Mouse (Mus musculus): ENCODE results near the gene Trp53i13.
"Not testable (repeated sequence)": the region's sequence is repeated elsewhere in the genome, so short reads cannot be mapped to it uniquely, and the experiment has no call there.

The Trp53i13 gene

GRCm38 (mm10) chr11:77515637-77516552 is at the start of gene Trp53i13:
TSS of gene Trp53i13 (minus strand) at chr11:77515980.
- DNase-seq: peak; percentile 39

- DNase-seq: no peak
These were observed 29.5 kb upstream of the Trp53i13 start for GRCm38 (mm10) chr11:77545261-77545660.

GRCm38 (mm10) chr11:77532202-77532846 is 16.5 kb upstream of the Trp53i13 start:
- no peak for DNase-seq

- DNase-seq: no peak
These were observed 15.1 kb upstream of the Trp53i13 start for GRCm38 (mm10) chr11:77530862-77531261.

GRCm38 (mm10) chr11:77529644-77530043 is 13.9 kb upstream of the Trp53i13 start:
- no peak for DNase-seq

- DNase-seq: not testable (repeated sequence)
These were observed 12.6 kb upstream of the Trp53i13 start for GRCm38 (mm10) chr11:77528420-77528819.

- no peak for DNase-seq
These were observed 10.2 kb upstream of the Trp53i13 start for GRCm38 (mm10) chr11:77525804-77526486.

- DNase-seq: no peak
These were observed 5.1 kb upstream of the Trp53i13 start for GRCm38 (mm10) chr11:77520601-77521529.

GRCm38 (mm10) chr11:77519043-77519442 is 3.3 kb upstream of the Trp53i13 start, which contains the start of gene Gm10392:
TSS of gene Gm10392 (minus strand) at chr11:77519198.
- no peak for DNase-seq

GRCm38 (mm10) chr11:77518051-77518798 is 2.4 kb upstream of the Trp53i13 start:
- peak; percentile 13 for DNase-seq

- DNase-seq: no peak
These were observed 1.0 kb upstream of the Trp53i13 start for GRCm38 (mm10) chr11:77516553-77517425.

GRCm38 (mm10) chr11:77514832-77515636 is 746 bp downstream of the Trp53i13 start, which contains the start of gene Abhd15:
TSS of gene Abhd15 (plus strand) at chr11:77515121.
- peak; percentile 59 for DNase-seq

GRCm38 (mm10) chr11:77514281-77514831 is 1.4 kb downstream of the Trp53i13 start:
- DNase-seq: peak; percentile 30

- DNase-seq: peak; percentile 25
These were observed 2.0 kb downstream of the Trp53i13 start for GRCm38 (mm10) chr11:77513811-77514170.

- DNase-seq: peak; percentile 78
These were observed 2.6 kb downstream of the Trp53i13 start for GRCm38 (mm10) chr11:77512891-77513810.

GRCm38 (mm10) chr11:77511336-77511735 is 4.4 kb downstream of the Trp53i13 start:
- DNase-seq: no peak

GRCm38 (mm10) chr11:77508068-77509021 is 7.4 kb downstream of the Trp53i13 start:
- peak; percentile 76 for DNase-seq

All from cerebellum, adult 11-12 months (tissue).